Mouse (Mus musculus) kidney, postnatal 36 days (tissue): ENCODE measurements around the gene Metap1.

ENCODE experiments used
- DNase-seq, 2 experiments: peaks; one replicate each; pipeline ENCODE4 v3.0.0; 2021 to 2022; ENCODE audit warnings: mixed read lengths in 2 of 2

Gene Metap1

DNA sequence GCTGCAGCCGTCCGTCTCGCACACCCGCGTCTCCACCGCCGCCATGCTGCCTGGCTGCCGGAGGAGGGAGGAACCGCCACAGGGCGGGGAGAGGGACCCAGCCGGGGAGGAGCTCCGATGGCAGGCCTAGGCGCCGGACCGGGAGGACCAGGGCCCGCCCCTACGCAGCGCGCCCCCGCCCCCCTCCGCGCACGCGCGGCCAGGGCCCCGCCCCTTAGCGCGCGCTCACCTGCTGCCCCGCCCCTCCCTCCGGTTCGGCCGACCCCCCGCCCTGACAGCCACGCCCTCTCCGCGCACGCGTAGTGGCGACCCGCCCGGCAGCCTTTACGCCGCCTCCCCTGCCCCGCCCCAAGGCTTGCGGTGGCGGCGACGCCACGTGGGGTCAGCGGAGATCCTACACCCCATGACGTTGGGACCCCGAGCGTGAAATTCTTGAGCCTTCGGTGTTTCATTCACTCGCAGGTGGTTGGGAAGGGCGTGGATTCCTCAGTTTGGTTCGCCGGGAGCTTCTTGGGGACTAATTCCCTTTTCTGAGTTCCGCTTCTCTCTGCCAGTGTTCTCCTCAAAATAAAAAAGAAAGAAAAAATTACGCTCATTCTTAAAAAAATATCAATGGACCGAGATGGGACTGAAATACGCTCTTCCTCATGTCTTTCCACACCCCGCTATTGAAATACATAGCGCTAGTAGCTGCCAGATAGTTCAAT lies at the start of gene Metap1:
Gene Metap1 (minus strand): TSS at position 189 of the 707 bp plus-strand sequence.
- peak; percentile 93 to 98 for DNase-seq

DNA sequence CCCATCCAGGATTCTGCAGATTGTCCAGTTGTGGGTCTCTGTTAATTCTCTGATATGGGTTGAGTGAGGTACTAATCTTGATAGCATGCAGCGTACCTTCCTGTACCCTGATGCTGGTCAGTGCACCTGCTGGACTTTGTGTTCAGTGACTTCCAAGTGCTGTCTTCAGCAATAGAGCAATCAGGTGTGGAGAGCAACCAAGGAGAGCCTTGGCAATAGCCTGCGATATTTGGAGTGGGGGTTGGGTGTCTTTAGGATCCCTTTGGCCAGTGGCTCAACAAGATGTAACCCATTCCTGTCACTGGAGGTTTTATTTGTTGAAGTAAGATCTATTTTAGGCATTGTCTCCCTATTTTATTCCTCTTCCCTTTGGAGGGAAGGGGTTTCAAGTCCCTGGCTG lies 46.7 kb upstream of the Metap1 start:
- DNase-seq: peak; percentile 60 to 76

- no peak for DNase-seq
Measured at GRCm38 (mm10) chr3:138532764-138533163, 43.4 kb upstream of the Metap1 start.

GRCm38 (mm10) chr3:138531479-138532181 lies 42.3 kb upstream of the Metap1 start:
- no peak for DNase-seq

DNA sequence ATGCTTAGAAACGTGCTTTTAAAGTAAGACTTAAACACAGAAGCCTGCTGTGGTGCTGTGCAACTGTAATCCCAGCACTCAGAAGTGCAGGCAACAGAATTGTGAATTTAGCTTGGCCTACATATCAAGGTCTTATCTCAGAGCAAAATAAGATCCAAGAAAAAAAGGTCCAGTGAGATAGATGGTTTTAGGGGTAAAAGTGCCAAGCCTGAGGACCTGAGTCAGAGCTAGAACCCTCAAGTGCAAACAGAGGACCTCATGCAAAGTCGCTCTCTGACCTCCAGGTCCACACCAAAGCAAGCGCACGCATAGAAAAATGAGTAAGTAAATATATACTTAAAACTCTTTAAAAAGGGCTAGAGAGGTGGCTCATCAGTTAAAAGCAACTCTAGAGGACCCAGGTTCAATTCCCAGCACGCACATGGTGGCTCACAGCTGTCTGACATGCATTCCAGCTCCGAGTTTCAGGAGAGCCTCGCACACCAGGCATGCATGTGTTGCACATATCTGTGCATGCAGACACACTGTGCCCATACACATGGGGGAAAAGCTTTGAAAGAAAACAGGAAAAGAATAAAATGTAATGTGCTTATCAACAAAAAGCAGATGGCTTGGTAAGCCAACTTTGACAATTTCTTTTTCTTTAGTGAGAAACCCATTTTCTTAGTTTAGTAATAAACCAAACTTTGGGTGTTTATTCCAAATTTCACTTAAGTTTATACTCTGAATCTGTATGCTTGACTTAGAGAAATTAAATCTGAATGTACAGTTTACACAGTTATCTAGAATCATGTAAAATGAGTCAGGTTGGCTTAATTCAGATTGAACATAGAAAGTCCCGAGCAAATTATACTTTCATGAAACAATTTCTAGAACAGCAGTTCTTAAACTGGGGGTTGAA lies 41.5 kb upstream of the Metap1 start:
- no peak for DNase-seq

- no peak for DNase-seq
Measured at GRCm38 (mm10) chr3:138528265-138528664, 39.0 kb upstream of the Metap1 start.

GRCm38 (mm10) chr3:138527667-138528231 lies 38.4 kb upstream of the Metap1 start:
- peak; percentile 69 to 83 for DNase-seq

- DNase-seq: peak; percentile 98 to 99
Measured at GRCm38 (mm10) chr3:138526916-138527666, 37.8 kb upstream of the Metap1 start.

GRCm38 (mm10) chr3:138526073-138526915 lies 37.0 kb upstream of the Metap1 start, which contains the start of gene Eif4e:
Eif4e (plus strand) TSS chr3:138526179.
- DNase-seq: peak; percentile 82 to 85

DNA sequence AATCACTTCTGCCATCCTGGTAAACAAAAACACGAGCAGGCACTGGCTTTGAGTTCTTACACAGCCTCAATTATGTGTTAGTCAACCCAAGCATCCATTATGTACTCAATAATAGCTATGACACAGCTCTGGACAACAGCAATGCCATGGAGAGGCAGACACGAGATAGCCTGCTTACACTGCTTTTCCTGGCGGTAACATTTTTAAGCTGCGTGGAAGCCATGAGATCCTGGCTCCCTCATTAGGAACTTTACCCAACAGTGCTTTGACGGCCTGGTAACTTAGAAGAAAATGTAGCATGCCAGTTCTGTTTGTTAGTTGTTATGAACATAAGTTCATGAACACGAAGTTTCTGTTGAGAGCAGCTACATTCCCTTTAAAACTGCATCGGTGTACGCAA lies 36.2 kb upstream of the Metap1 start:
- DNase-seq: no peak

DNA sequence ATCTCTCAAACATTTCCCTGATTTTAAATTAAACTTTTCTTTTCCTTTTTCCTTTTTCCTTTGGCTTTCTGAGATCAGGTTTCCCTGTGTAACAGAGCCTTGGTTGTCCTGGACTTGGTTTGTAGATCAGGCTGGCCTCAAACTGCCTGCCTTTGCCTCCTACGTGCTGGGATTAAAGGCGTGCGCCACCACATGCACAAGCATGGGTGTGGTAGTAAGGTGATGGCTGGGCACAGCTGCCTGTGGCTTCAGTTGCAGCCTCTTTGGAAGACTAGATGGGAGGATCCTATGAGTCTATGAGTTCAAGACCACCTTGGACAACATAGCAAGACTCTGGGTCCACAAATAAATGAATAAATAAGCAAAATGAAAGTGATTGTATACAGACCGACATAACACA lies 34.6 kb upstream of the Metap1 start:
- no peak for DNase-seq

GRCm38 (mm10) chr3:138519218-138519617 lies 29.9 kb upstream of the Metap1 start:
- no peak for DNase-seq

GRCm38 (mm10) chr3:138517881-138518280 lies 28.6 kb upstream of the Metap1 start:
- DNase-seq: peak; percentile 24 to 62

DNA sequence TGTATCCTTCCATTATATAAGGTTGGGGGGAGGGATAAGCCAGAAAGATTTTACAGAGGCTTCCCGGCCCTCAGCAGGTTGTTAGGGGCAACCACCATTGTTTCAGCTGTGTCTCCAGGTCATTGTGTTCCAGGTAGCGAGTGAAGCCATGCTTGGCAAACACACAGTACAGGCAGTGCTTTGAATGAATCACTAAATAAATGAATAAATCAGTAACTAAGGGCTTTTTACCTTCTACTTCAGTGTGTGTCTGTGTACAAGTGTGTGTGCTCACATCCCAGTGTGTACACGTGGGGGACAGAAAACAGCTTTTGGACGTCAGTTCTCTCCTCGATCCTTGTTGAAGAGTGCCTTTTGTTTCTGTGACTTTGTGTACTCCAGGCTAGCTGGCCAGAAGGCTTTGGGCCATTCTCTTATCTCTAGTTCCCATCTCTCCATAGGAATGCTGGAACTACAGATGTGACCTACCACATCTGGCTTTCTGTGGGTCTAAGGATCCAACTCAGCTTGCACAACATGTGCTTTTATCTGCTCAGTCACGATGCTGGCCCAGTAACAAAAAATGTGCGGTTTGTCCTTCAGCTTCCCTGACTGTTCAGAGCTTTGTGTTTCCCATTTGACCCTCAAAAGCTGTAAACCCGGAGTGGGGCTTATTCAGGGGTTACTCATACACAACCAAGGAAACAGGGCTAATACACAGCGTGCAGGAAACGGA lies 26.5 kb upstream of the Metap1 start:
- DNase-seq: peak in 1 of 2 experiments; percentile 24

DNA sequence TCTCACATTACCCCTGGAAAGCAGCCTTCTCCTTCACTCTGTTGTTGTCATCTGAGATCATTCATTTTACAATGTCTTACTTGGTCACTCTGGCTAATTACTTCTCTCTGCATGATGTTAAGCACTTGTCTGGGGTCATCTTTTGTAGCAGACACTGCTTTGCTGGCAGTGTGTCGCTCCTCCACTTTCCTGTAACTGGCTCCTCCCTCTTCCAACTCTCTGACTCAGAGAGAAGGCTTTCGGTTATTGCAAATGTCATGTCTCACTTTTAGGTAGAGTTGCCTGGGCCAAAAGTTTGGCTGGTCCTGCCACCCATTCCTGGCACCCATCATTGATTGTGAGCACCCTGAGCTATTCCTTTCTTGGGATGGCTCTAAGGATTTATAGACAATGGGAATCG lies 25.4 kb upstream of the Metap1 start:
- no peak for DNase-seq

- DNase-seq: peak in 1 of 2 experiments; percentile 25
Measured at GRCm38 (mm10) chr3:138513243-138513642, 23.9 kb upstream of the Metap1 start.

GRCm38 (mm10) chr3:138510471-138510870 lies 21.2 kb upstream of the Metap1 start:
- no peak for DNase-seq

DNA sequence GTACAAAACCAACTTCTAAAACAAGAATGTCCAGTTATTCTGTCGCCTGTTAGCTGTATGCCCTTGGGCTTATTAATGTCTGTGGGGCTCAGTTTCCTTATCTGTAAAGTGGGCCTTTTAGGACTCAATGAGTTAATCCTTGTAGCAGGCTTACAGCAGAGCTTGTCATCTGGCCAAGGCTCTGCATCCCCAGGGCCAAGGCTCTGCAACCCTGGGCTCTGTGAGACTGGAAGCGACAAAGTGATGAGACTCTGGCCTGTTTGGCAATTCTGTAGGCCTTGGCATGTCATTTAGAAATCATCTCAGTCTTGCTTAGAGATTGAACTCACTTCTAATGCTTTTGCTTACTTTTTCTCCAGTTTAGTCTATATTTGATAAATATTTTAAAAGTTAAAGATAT lies 20.3 kb upstream of the Metap1 start:
- DNase-seq: no peak

GRCm38 (mm10) chr3:138506749-138507148 lies 17.4 kb upstream of the Metap1 start:
- DNase-seq: peak; percentile 62 to 73

- no peak for DNase-seq
Measured at GRCm38 (mm10) chr3:138503754-138504153, 14.4 kb upstream of the Metap1 start.
